Mouse (Mus musculus) CD8-positive naive resting alpha-beta T cell, adult 2 months (primary cell): ENCODE measurements around the gene Cpeb1.

Source experiments
- DNase-seq, 2 experiments: peaks; one replicate each; pipeline ENCODE4 v3.0.0; 2022; ENCODE audit warnings: low read depth in 2 of 2, low spot score in 2 of 2

Cpeb1 gene

GRCm38 (mm10) chr7:81372337-81372920 is 82.8 kb downstream of the Cpeb1 start:
- no peak for DNase-seq

GRCm38 (mm10) chr7:81371811-81372210 is 83.5 kb downstream of the Cpeb1 start:
- DNase-seq = no peak

GRCm38 (mm10) chr7:81369724-81370123 is 85.5 kb downstream of the Cpeb1 start:
- DNase-seq = no peak

DNA sequence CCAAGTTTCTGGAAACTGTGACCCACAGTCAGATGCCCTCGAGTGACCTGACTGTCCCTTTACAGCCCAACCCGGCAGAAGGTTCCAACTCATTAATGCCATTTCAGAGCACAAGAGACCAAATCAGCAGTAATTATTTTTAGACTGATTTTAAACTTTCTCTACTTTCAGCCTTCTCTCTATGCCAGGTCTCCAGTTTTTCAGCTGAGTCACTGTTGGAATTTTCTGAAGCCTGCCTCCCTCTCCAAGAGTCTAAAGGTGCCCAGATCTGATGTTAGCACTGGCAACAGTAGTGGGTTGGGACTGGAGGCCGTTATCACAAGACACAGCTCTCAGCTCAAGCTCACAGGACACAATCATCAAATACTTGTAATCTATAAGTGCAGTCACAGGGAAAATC is 87.3 kb downstream of the Cpeb1 start:
- DNase-seq = no peak

DNA sequence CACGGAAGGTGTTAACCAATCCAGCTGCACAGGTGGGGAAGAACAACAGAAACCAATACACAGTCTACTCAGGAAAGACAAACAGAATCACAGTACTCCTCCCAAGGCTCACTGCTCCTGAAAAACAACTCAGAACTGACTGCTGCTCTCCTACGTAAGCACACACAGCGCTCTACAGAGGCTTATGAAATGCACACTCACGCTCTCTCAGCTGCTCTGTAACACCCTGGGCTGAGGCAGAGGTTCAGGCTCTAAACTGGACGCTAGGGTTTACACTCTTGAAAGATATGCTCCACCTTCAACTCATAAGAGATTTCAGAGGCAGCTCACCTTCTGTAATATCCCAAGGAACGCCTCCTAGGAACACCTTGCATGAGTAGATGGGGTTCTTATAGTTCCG is 98.3 kb downstream of the Cpeb1 start:
- no peak for DNase-seq

DNA sequence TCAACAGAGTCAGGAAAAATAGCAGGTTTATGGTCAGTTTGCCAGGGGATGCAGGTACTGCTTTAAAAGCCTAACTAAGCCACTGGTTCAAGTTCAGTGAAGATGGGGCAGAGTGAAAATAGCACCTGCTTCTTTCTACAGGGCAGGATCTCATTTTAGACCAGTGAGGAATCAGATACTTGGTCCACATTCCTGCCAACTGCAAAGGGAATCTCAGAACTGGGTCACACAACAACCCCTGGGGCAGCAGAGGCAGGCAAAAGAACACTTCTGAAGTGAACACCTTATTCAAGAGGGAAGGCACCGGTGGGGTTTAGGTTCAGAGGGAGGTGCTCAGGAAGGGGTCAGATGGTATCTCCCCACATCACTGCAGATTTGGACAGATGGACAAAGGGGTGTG is 98.9 kb downstream of the Cpeb1 start:
- no peak for DNase-seq

- no peak for DNase-seq
Measured at GRCm38 (mm10) chr7:81355746-81356145, 99.5 kb downstream of the Cpeb1 start.

DNA sequence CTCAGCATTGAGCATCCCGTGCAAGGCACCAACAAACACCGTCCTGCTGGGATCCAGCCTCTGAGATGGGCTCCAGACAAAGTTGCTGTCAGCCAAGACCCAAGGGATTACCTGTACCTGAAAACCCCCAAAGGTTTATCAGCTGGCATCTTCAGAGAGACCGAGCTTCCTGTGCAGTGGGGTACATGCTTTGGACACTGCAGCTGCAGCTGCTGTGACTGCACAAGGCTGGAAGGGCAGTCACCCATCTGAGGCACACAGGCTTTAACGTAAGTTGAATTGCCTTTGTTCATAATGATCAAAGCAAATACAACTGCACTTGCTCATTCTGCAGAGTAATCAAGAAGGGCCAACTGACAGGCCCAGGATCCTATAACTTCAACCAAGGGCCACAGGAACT is 103.4 kb downstream of the Cpeb1 start:
- DNase-seq = no peak

- no peak for DNase-seq
Measured at GRCm38 (mm10) chr7:81348206-81348605, 107.1 kb downstream of the Cpeb1 start.

DNA sequence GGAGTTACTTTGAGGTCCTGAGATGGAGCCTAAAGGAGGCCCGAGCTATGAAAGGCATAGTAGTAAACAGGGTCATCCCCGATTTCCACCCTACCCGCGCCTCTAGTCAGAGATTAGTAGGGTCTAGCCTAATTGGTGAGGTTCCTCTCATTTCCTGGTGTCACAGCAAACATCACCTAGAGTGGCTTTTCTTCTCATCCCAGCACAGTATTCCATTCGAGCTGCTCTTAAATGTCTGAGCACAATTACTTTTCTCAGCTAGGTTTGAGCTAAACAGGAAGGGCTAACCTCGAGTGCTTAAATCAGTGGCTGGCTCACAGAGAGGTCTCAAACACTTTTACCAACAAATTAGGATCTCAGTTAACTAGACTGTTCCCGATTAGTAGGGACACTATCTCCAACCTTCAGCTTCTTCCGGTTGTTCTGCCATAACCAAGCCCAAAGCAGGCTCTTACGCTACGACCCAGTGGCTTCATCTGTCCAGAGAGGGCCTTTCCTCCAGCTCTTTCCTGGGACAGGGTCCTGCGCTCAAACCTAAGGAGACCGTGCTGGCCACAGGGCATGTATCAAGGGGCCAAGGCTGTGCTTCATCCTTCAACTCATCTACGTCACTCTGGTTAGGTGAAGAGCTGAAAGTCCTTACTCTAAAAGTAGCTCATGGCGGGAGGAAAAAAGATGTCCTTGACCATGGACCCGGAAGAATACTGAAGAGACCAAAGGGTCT is 109.7 kb downstream of the Cpeb1 start:
- DNase-seq = no peak

GRCm38 (mm10) chr7:81344544-81345446 is 110.5 kb downstream of the Cpeb1 start, which contains the start of gene Rps17:
Gene Rps17, minus strand, starts transcription at chr7:81345254.
- peak; percentile 99 for DNase-seq

- DNase-seq = no peak
Measured at GRCm38 (mm10) chr7:81343831-81344230, 111.4 kb downstream of the Cpeb1 start.

- no peak for DNase-seq
Measured at GRCm38 (mm10) chr7:81343316-81343715, 111.9 kb downstream of the Cpeb1 start.

DNA sequence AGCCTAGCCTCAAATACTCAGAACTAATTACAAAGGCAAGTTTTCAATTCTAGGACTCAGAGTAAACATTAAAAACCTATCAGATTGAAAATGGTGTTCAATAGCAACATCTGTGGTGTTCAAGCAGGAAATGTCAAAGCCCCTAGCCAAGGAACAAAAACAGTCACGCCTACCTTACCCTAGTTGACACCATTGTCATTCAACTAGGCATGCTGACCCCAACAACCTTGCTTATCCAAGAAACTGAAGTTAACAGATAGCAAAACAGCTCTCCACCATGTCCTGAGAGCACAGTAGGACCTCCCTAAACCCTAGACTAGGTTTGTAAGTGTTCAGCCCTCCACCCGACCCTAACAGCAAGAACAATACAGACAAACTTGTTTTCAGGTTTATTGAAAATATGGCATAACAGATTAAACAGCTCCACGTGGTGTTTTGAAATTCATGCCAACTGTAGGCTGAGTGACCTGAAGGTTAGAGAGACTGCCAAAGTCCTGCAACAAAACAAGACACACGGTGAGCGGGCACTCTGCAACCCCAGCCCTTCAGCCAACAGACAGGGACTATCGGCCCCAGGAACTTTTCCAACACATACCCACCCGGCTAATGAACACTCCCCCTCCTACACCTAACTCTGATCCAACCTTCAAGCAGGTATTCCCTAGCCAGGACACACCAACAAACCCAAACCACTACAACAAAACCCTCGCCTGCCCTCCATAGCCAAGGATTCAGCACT is 112.7 kb downstream of the Cpeb1 start:
- no peak for DNase-seq

- DNase-seq = peak in 1 of 2 experiments; percentile 28
Measured at GRCm38 (mm10) chr7:81341563-81341962, 113.7 kb downstream of the Cpeb1 start.

DNA sequence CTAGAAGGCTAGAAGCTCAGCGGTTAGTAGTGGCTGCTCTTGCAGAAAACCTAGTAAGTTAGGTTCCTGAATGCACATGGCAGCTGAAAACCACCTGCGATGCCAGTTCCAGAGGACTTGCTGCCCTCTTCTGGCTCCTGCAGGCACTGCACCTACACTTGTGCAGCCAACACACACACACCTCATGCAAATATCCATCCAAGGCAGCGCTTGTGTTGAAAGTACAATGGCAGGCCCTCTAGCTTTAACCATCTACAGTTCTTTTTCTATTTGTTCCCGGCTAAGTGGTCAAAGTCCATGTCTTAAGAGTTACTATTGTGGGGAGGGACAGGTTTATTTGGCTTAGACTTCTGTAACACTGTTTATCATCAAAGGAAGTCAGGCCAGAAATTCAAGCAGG is 115.5 kb downstream of the Cpeb1 start:
- peak; percentile 41 to 66 for DNase-seq

DNA sequence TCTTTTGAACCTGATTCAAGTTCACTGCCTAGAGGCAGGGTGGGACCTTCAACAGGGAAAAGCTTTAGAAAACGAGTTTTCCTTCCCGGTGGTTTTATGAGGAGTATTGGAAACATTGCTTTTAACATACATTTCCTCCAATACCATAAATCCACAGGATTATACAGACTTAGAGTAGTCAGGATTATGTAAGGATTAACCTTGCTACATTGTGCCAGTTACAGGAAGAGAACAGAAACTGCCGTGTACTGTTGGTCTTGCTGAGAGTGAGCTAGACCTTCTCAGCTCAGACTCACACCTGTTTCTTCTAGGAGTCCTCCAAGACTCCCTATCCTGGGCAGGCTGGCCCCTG is 116.8 kb downstream of the Cpeb1 start:
- no peak for DNase-seq

DNA sequence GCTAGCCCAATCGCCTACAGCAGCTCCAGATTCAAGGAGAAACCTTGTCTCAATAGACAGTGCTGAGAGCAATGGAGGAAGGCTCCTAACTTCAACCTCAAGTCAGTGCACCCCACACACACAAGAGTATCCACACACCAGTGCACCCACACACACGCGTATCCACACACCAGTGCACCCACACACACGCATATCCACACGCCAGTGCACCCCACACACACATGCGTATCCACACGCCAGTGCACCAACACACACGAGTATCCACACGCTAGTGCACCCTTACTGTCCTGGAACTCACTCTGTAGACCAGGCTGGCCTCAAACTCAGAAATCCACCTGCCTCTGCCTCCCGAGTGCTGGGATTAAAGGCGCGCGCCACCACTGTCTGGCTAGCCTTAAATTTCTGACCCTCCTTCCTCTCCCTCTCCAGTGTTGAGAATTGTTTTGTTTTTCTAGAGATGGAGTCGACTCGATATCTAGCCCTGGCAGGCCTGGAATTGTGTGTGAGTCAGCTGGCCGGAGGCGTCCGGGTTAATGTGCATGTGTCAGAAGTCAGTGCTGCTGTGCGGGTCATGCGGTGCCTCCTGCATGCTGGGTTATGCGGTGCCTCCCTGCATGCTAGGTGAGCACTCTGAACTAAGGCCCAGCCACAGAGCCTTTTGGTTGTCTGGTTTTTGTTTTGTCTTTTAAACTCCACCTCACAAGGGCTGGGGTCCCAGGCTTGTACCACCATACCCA is 117.3 kb downstream of the Cpeb1 start:
- no peak for DNase-seq

DNA sequence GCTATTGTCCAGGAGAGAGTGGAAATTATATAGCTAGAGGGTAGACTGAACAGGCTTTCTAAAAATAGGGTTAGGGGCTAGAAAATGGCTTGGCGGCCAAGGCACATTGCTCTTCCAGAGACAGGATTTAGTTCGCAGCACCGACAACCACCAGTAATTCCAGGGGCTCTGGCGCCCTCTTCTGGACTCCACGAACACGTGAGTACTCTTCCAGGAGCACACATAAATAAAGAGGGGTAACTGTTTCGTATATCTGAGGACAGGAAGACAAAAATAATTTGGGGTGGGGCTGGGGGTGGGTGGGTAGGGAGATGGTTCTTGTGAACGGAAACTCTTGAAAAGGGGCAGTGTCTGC is 118.9 kb downstream of the Cpeb1 start:
- DNase-seq = peak in 1 of 2 experiments; percentile 26

GRCm38 (mm10) chr7:81335705-81336431 is 119.4 kb downstream of the Cpeb1 start:
- no peak for DNase-seq
